Mouse (Mus musculus) small intestine, adult 2 months (tissue): ENCODE measurements at regions not wholly inside any gene's neighbourhood (a gene's known extent, or its start where the extent isn't known, plus 50 kb on each side); places are given as distances from the start of the nearest gene placed in this dataset.
"Not testable (repeated sequence)": the region's sequence is repeated elsewhere in the genome, so short reads cannot be mapped to it uniquely, and the experiment has no call there.

Experiments used
- H3K27ac ChIP-seq: fragments of 200-500 bp; 2 replicates; pipeline ENCODE4 v1.5.1; 2012; ENCODE audit warnings: low read depth, low read length, control low read depth, inconsistent platforms; ENCODE audit not compliant: insufficient read depth
- H3K27me3 ChIP-seq: fragments of 200-500 bp; 2 replicates; pipeline ENCODE4 v1.6.1; 2012; ENCODE audit warnings: mild to moderate bottlenecking, moderate library complexity, low read length, inconsistent platforms; ENCODE audit not compliant: control insufficient read depth, insufficient read depth
- H3K36me3 ChIP-seq: fragments of 200-500 bp; 2 replicates; pipeline ENCODE4 v1.6.1; 2012; ENCODE audit warnings: mild to moderate bottlenecking, low read length, control low read depth, inconsistent platforms; ENCODE audit not compliant: control insufficient read depth, insufficient read depth
- H3K4me1 ChIP-seq: fragments of 200-500 bp; 2 replicates; pipeline ENCODE4 v1.6.1; 2012; ENCODE audit warnings: low read length, inconsistent platforms, mixed read lengths; ENCODE audit not compliant: control insufficient read depth, insufficient read depth, insufficient read length
- H3K4me3 ChIP-seq: fragments of 200-500 bp; 2 replicates; pipeline ENCODE4 v1.5.1; 2012; ENCODE audit warnings: low read depth, mild to moderate bottlenecking, control low read depth, inconsistent platforms, low read length, moderate library complexity
- CTCF ChIP-seq: fragments of 200-500 bp; IDR thresholded peaks from 2 replicates; pipeline ENCODE4 v1.5.1; 2012; ENCODE audit warnings: low read depth, mild to moderate bottlenecking, control low read depth, inconsistent platforms, low read length, moderate library complexity, mixed read lengths; ENCODE audit not compliant: insufficient replicate concordance, insufficient read length; ENCODE audit errors: extremely low read depth
- POLR2A ChIP-seq: fragments of 200-500 bp; IDR thresholded peaks from 2 replicates; pipeline ENCODE4 v1.6.1; 2012; ENCODE audit warnings: low read depth, mild to moderate bottlenecking, control low read depth, inconsistent platforms, low read length, moderate library complexity
- WGBS: fragments of 180-500 bp; shearing (Covaris S2); methylation state at CpG from one replicate; pipeline ENCODE4 v1.1.7; 2018; 5-methylcytosine and 5-hydroxymethylcytosine counted together

GRCm38 (mm10) chr17:4024384-4024783, 328.3 kb upstream of the Nox3 start:
- Histone ChIP-seq H3K4me3 (no peak overlapping the region), H3K27ac (no peak overlapping the region), H3K36me3 (no peaks in the 10 kb centered on the region), H3K27me3 (no peaks in the 10 kb centered on the region), H3K4me1 (no peaks in the 10 kb centered on the region)
- no peak for TF ChIP-seq POLR2A
- WGBS = 73% methylated on average over 2 of the region's 2 CpGs

DNA sequence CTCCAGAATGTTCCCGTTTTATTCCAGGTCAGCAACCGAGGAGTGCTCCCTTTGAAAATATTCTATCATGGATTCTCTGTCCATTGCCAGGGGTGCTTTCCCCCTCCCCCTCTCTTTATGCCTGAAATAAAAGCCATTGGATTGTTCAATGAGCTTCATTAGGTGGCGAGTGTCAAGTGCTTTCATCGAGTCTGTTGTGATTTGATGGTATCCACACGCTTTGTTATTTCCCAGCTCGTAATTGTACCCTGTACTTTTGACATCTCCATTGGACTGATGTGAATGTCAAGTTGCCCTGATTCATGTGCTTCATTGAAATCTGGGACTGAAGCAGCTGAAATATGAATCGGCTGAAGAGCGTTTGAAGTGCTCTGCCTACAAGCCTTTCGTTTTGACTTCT, 333.1 kb upstream of the Nox3 start:
- Histone ChIP-seq H3K27ac (no peak overlapping the region), H3K27me3 (no peaks in the 10 kb centered on the region), H3K4me3 (no peak overlapping the region), H3K36me3 (no peaks in the 10 kb centered on the region), H3K4me1 (no peaks in the 10 kb centered on the region)
- 90% methylated on average over 9 of the region's 9 CpGs for WGBS
- TF ChIP-seq CTCF (no peak), POLR2A (no peak)

GRCm38 (mm10) chr17:4034816-4035360, 338.8 kb upstream of the Nox3 start:
- Histone ChIP-seq H3K4me1 (no peaks in the 10 kb centered on the region), H3K27me3 (no peaks in the 10 kb centered on the region), H3K27ac (no peak overlapping the region), H3K36me3 (no peaks in the 10 kb centered on the region), H3K4me3 (no peak overlapping the region)
- 71% methylated on average over 3 of the region's 3 CpGs for WGBS
- TF ChIP-seq POLR2A (no peak), CTCF (no peak)

DNA sequence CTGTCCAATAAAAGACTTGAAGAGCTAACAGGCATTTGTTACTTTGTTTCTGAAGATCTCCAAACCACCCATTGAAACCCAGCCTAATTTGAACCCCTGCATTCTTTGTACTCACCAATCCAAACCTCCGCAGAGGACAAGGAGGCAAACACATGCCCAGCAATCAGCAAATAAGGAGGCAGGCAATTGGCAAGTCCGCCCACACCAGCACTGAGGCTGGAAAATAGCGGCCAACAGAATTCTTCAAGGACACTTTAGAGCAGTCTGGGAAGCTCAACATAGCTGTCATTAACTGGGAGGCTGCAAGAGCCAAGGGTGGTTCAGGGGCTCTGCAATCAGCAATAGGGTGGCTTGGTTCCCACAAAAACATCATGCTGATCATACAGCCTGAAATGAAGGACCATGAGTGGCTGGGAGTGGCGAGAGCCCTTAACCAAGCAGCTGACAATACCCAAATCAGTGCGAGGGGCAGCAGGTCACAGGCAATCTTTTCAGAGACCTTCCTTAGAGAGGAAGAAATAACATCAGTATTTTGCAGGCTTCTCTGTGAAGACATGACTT, 344.1 kb upstream of the Nox3 start:
- no peak overlapping the region for H3K27ac ChIP-seq
- H3K4me1 ChIP-seq = no peaks in the 10 kb centered on the region
- no peak for TF ChIP-seq POLR2A
- no peak for TF ChIP-seq CTCF
- no peak overlapping the region for H3K4me3 ChIP-seq
- 57% methylated on average over 5 of the region's 5 CpGs for WGBS
- no peaks in the 10 kb centered on the region for H3K27me3 ChIP-seq
- no peaks in the 10 kb centered on the region for H3K36me3 ChIP-seq

DNA sequence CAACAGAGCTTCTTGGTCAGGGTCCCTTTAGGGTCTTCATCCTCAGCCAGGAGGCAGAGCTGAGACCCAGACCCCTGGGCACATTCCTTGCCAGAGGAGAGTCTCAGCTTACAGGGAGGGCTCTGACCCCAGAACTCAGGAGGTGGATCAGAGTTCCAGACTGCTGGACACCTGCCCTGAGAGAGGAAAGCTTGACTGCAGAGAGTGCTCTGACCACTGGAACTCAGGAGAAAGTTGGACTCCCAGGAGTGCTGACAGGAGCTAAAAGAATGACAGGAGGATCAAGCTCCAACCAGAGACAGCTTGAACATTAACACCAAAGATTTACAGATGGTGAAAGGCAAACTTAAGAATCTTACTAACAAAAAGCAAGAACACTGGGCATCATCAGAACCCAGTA, 364.1 kb upstream of the Nox3 start:
- H3K27ac ChIP-seq, H3K4me3 ChIP-seq, H3K36me3 ChIP-seq, H3K4me1 ChIP-seq, H3K27me3 ChIP-seq: not testable (repeated sequence)

DNA sequence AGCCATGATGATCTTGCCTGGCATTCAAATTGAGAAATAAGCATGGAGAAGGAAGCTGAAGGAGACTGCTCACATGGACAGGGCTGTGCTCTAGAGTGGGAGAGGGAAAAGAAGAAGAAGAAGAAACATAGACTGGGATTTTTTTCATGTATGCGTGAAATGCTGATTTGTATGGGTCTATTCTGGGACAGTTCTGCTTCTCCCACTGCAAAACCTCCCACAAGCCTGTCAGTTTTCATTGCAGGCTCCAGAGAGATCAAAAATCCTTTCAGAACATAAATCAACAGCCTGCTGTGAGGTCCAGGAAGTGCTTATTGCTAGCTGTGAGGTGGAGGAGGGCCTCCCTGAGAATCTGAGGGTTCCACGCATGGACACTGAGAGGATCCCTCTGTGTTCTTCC, 377.3 kb upstream of the Nox3 start:
- Histone ChIP-seq H3K36me3 (no peaks in the 10 kb centered on the region), H3K4me3 (no peak overlapping the region), H3K27me3 (no peaks in the 10 kb centered on the region), H3K27ac (no peak overlapping the region), H3K4me1 (no peaks in the 10 kb centered on the region)
- no peak for TF ChIP-seq CTCF
- no peak for TF ChIP-seq POLR2A
- WGBS = 76% methylated on average over 2 of the region's 2 CpGs

GRCm38 (mm10) chr17:4080564-4080963, 384.5 kb upstream of the Nox3 start:
- H3K27me3 ChIP-seq = no peaks in the 10 kb centered on the region
- WGBS = 61% methylated on average over 2 of the region's 2 CpGs
- no peak for TF ChIP-seq CTCF
- no peak for TF ChIP-seq POLR2A
- H3K4me3 ChIP-seq = no peak overlapping the region
- no peaks in the 10 kb centered on the region for H3K4me1 ChIP-seq
- no peaks in the 10 kb centered on the region for H3K36me3 ChIP-seq
- no peak overlapping the region for H3K27ac ChIP-seq

- WGBS = 84% methylated on average over 1 of the region's 1 CpGs
- Histone ChIP-seq H3K27me3 (no peaks in the 10 kb centered on the region), H3K27ac (no peak overlapping the region), H3K4me1 (no peaks in the 10 kb centered on the region), H3K4me3 (no peak overlapping the region), H3K36me3 (no peaks in the 10 kb centered on the region)
- no peak for TF ChIP-seq POLR2A
- TF ChIP-seq CTCF = no peak
Measured at GRCm38 (mm10) chr17:4094621-4095020, 398.6 kb upstream of the Nox3 start.
